Mouse (Mus musculus) liver, postnatal 0 days (tissue): ENCODE measurements around the gene Vsx2.

ENCODE experiments used
- CTCF ChIP-seq: sonication (generic); IDR thresholded peaks from 2 replicates; pipeline ENCODE4 v1.5.1; 2016; ENCODE audit warnings: antibody characterized with exemption, low read depth
- EP300 ChIP-seq: IDR thresholded peaks from 2 replicates; pipeline ENCODE4 v1.6.1; 2016; ENCODE audit warnings: antibody characterized with exemption, low read depth, mild to moderate bottlenecking

DNA sequence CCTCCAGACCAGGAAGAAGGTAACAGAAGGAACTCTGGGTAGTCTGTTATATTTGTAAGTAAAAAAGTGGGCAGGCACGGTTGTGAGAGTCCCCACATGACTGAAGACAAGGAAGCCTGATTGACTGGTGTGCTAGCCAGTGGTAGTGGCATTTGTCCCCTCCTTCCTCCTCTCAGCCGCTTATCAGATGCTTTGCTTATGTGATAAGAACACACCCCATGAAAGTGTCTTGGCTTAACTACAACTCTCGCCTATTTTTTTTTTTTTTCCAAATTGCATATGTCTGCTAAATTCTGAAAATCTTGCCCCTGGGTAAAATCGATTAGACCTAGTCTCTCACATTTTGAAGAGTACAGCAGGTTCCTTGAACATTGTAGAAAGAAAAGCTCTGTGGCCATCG is 39.1 kb upstream of the Vsx2 start:
- TF ChIP-seq EP300 (no peak), CTCF (no peak)
